21 mouse cellular contexts compared by ENCODE assay signal in the genomic region with DNA sequence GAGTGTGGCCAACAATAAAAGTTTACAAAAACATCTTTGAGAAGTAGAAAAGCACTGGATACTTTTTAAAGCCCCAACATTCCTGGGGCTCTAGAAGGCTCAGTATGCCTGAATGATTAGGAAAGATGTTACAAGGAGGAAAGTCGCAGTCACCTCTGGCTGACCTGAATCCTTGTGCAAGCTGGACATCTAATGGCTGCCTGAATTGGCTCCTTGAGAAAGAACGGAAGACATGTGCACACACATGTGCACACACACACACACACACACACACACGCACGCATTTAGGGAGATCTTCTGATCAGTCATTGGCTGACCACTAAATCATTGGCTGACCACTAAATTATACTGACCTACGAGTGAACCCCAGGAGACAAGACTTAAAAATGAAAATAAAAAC. TPM values are rescaled to one million over a fixed set of nuclear protein-coding genes. Genes with fewer than 3 reads are reported as not detected.
DNase-seq lines count a peak whose midpoint lies in the region; ATAC-seq and TF ChIP-seq lines count a peak whose summit lies in the region.
"Had no signal": no experiment of that assay in that cellular context is flagged by ENCODE, and none has a peak within 500 bp of the region (broad histone marks: within the 10 kb centered on the region; RNA-seq: fewer than 3 reads in every experiment).

No protein-coding gene starts in this region.

- H3K27ac ChIP-seq in gastrocnemius, adult 2 months: no peak overlapping the region
- H3K27ac ChIP-seq: embryonic facial prominence, embryonic 13.5 days; forebrain, embryonic 12.5 days; hindbrain, embryonic 15.5 days had no signal

- H3K4me3 ChIP-seq in gastrocnemius, adult 2 months: no peak overlapping the region
- H3K4me3 ChIP-seq: embryonic facial prominence, embryonic 13.5 days; forebrain, embryonic 12.5 days; heart, embryonic 12.5 days; hindbrain, embryonic 15.5 days had no signal

- peak; percentile 39 for ATAC-seq in Patski
- ATAC-seq: forebrain, embryonic 16.5 days had no signal

- intact Hi-C loops in gastrocnemius, adult 2 months (cut with DNase I): no loop called here

- in situ Hi-C loops in Patski (cut with MboI; ENCODE audit: low pct_unique_long_range_greater_than_20kb): loop anchor here (5.0 to 10.0 kb wide), 2 partner anchors 231 to 304 kb away; a partner anchor contains a TSS

- no peak for TF ChIP-seq CTCF in gastrocnemius, adult 2 months (IDR thresholded peaks at IDR 0.05)
- TF ChIP-seq CTCF in Patski (IDR thresholded peaks at IDR 0.05): no peak

- peak; percentile 34 for DNase-seq in gastrocnemius, adult 2 months
- DNase-seq in gastrocnemius, postnatal 25 days: no peak
- peak; percentile 31 to 47 for DNase-seq in lung, adult 18-20 months
- DNase-seq in lung, postnatal 10 days: no peak
- DNase-seq in Patski (ENCODE audit: low read depth, low spot score): peak; percentile 25
- peak; percentile 26 for DNase-seq in lung, postnatal 25 days (ENCODE audit: low spot score)
- no peak for DNase-seq in spleen, adult 18-20 months
- DNase-seq: adrenal gland, adult 8-10 months; cerebellum, adult 11-12 months; cerebellum, adult 9-11 months; cerebellum, postnatal 36 days; heart, postnatal 36 days had no signal

- peaks cover 16% of the 10 kb centered on the region for H3K27me3 ChIP-seq in Patski
- H3K27me3 ChIP-seq: hindbrain, embryonic 15.5 days had no signal

- CTCF ChIA-PET in Patski (lab: Charles Lee): no interaction called here

- POLR2A ChIA-PET in Patski (lab: Charles Lee): no interaction called here

RNA-seq across cellular contexts. Expression of a gene that starts 14.9 kb away (rescaled TPM):
- total RNA-seq in gastrocnemius, adult 2 months (2021): under 1 TPM in 1 of 2 experiments, not detected in 1; 0.11 TPM
- total RNA-seq in gastrocnemius, postnatal 25 days (2021): not detected
- 0.08 TPM for polyA plus RNA-seq in Patski (2021)
- total RNA-seq: gastrocnemius, adult 8-10 months; heart, postnatal 36 days had no signal
- polyA plus RNA-seq: forebrain, embryonic 12.5 days; forebrain, embryonic 16.5 days; hindbrain, embryonic 11.5 days; hindbrain, embryonic 15.5 days had no signal

RNA-seq across cellular contexts. Expression of a gene that starts 16.0 kb away (rescaled TPM):
- total RNA-seq in gastrocnemius, adult 2 months (2021): not detected
- not detected for total RNA-seq in gastrocnemius, postnatal 25 days (2021)
- polyA plus RNA-seq in Patski (2021): not detected
- total RNA-seq: adrenal gland, adult 8-10 months; CH12.LX; gastrocnemius, adult 8-10 months; heart, adult 8-10 months; heart, postnatal 36 days had no signal
- polyA plus RNA-seq: embryonic facial prominence, embryonic 13.5 days had no signal

Comparison
In these comparisons a context has a peak if more than half of its experiments do, and no peak if none do; other contexts are left out.
1. DNase-seq: peak in gastrocnemius, adult 2 months (single experiment), lung, adult 18-20 months (2 of 2), Patski (single experiment) and lung, postnatal 25 days (single experiment); none in gastrocnemius, postnatal 25 days (single experiment), lung, postnatal 10 days (single experiment) and spleen, adult 18-20 months (0 of 2).